Mouse (Mus musculus) T-helper 17 cell (primary cell): ENCODE measurements around the gene Sla2.
"Not testable (repeated sequence)": the region's sequence is repeated elsewhere in the genome, so short reads cannot be mapped to it uniquely, and the experiment has no call there.

Experiments used
- in situ Hi-C, 2 experiments: fragments of 300-600 bp; cut with MboI, MseI; formaldehyde crosslinking; loops; 1 replicate in 1 of 2; 2 replicates in 1 of 2; pipeline ENCODE4 v1.15.1; 2025; ENCODE audit warnings: high pct_unique_total_duplicates in 2 of 2

Sla2 gene

DNA sequence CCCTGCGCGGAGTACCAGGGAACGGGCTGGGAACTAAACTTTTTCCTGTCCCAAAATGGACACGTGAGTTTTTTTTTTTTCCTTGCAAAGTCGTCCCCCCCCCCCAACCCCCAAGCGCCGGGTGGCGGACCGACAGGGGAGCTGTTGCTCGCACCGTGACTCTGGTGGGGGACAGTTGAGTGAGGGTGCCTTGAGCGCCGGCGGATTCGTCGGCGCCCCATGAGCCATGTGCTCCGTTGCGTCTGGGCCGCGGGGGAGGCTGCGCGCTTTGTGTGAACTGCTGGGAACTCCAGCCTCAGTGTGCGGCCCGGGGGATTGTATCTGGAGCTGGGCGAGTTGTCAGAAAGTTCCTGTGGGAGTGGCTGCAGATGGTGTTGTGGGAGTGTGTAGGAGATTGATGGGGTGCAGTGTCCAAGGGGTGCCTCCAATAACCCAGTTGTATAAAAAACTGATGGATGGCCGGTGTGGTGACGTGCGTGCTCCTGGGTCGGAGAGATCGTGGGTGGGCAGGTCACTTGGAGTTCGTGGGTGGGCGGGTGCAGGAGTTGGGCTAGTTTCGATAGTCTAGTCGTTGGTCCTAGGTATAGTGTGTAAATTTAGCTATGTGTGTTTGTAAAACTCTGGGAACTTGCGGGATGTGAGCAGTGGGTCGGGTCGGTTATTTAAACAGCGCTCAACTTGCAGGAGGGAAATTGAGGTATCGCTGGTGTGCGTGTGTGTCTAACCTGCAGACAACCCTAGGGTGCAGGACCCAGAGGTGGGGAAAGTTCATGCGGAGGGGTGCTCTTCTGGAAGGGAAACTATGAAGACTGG is 45.8 kb downstream of the Sla2 start:
- in situ Hi-C loops = no loop called here

GRCm38 (mm10) chr2:156840301-156841027 is 46.5 kb downstream of the Sla2 start:
- in situ Hi-C loops = no loop called here

GRCm38 (mm10) chr2:156839319-156840191 is 47.4 kb downstream of the Sla2 start, which contains the start of gene Tgif2:
Tgif2 (plus strand) TSS chr2:156840007.
- in situ Hi-C loops = no loop called here

GRCm38 (mm10) chr2:156838839-156839238 is 48.2 kb downstream of the Sla2 start:
- in situ Hi-C loops = no loop called here

DNA sequence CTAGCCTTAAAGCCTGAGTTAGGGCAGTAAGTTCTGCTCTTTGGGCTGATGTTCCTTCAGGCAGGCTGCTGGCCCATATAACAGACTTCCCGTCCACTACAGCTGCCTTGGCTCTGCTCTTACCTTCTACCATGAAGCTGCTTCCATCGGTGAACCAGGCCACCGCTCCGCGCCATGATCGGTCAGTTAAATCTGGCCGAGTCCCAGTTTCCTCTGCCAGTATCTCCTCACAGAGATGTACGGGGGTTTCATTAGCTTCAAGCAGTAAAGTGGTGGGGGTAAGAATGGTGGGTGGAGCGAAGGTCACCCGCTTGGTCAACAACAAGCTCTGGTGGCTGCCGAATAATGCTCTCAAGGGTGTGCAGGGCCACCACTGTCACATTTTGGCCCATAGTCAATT is 52.7 kb downstream of the Sla2 start:
- in situ Hi-C loops = no loop called here

- in situ Hi-C loops = not testable (repeated sequence)
Measured at GRCm38 (mm10) chr2:156825128-156825527, 61.9 kb downstream of the Sla2 start.
